Mouse (Mus musculus): ENCODE results near the gene Atp8b3.

Atp8b3 gene

GRCm38 (mm10) chr10:80475290-80475959 is 63.5 kb downstream of the Atp8b3 start:
- Histone ChIP-seq H3K4me1 (replicated peaks; ENCODE audit: low read depth, low read length) (peaks cover 37% of the 10 kb centered on the region), H3K4me3 (replicated peaks; ENCODE audit: low read length) (peak overlapping the region; percentile 89), H3K9me3 (ENCODE audit: low read length) (no peaks in the 10 kb centered on the region), H3K27me3 (ENCODE audit: insufficient read depth, low read length) (peaks cover 55% of the 10 kb centered on the region), H3K36me3 (ENCODE audit: insufficient read depth, low read length) (no peaks in the 10 kb centered on the region)
- TF ChIP-seq NANOG (IDR thresholded peaks at IDR 0.05; ENCODE audit: borderline replicate concordance, low read length): no peak
- TF ChIP-seq CTCF (conservative IDR thresholded peaks at IDR 0.05; ENCODE audit: low read length): no peak
- TF ChIP-seq POU5F1 (IDR thresholded peaks at IDR 0.05; ENCODE audit: borderline replicate concordance, low read length): no peak

Measured in E14TG2a.4 (cell line).